Mouse (Mus musculus): Measurements from ENCODE around the gene Gm8332. TPM values are rescaled to one million over a fixed set of nuclear protein-coding genes. Genes with fewer than 3 reads are reported as not detected.
"Not testable (repeated sequence)": the region's sequence is repeated elsewhere in the genome, so short reads cannot be mapped to it uniquely, and the experiment has no call there.

Gene Gm8332
- not detected in 2 replicates for polyA plus RNA-seq (2012; rRNA removed)

DNA sequence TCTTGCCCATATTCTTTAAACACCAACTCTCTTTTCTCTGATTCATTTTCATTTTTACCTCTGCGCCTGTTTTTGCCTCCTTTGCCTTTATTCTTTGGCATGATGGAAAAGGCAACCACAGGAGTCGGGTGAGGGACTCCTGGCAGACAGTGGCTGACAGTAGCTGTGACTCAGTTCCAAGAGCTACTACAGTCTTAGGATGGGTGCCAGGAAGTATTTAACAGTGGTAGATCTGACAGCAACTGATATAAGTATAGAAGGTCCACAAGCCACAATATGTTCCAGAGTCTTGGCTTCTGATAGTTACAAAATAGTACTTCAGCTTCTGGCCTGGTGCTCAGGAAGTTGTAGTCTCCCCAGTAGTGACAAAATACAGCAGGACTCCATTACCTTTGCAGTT lies at the start of gene Gm8332:
Gene Gm8332, minus strand, starts transcription at position 101 of the 400 bp plus-strand sequence.
- WGBS = 66% methylated on average over 1 of the region's 2 CpGs
- H3K27me3 ChIP-seq (ENCODE audit: control insufficient read depth, insufficient read depth, low read length); DNase-seq (ENCODE audit: low read depth in 1 of 2, low spot score in 2 of 2); H3K27ac ChIP-seq (ENCODE audit: insufficient read depth, low read length); H3K4me1 ChIP-seq (ENCODE audit: control insufficient read depth, insufficient read depth, insufficient read length); H3K4me3 ChIP-seq (ENCODE audit: extremely low read depth, insufficient read depth, insufficient read length); H3K36me3 ChIP-seq (ENCODE audit: control insufficient read depth, insufficient read depth, low read length): not testable (repeated sequence)

DNA sequence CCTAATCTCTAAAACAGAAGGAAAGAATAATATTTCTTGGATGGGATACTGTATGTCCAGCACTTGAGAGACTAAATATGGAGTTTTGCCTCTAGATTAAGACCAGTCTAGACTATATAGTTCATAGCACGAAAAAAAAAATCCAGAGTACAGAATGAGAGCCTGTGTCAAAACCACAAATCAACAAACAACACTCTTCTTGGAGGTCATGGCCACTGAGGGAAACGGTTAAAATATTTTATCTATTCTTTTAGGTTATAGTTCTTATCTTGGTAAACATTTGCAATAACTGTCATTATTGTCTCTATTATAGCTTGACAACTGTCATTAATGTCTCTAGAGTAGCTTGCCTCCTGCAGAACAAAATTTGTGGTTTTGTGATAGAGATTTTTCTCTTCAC lies 47.3 kb upstream of the Gm8332 start:
- not testable (repeated sequence) for H3K27me3 ChIP-seq (ENCODE audit: control insufficient read depth, insufficient read depth, low read length); DNase-seq (ENCODE audit: low read depth in 1 of 2, low spot score in 2 of 2); H3K36me3 ChIP-seq (ENCODE audit: control insufficient read depth, insufficient read depth, low read length); H3K27ac ChIP-seq (ENCODE audit: insufficient read depth, low read length); H3K4me3 ChIP-seq (ENCODE audit: extremely low read depth, insufficient read depth, insufficient read length); H3K4me1 ChIP-seq (ENCODE audit: control insufficient read depth, insufficient read depth, insufficient read length)
- WGBS = 55% methylated on average over 2 of the region's 2 CpGs

DNA sequence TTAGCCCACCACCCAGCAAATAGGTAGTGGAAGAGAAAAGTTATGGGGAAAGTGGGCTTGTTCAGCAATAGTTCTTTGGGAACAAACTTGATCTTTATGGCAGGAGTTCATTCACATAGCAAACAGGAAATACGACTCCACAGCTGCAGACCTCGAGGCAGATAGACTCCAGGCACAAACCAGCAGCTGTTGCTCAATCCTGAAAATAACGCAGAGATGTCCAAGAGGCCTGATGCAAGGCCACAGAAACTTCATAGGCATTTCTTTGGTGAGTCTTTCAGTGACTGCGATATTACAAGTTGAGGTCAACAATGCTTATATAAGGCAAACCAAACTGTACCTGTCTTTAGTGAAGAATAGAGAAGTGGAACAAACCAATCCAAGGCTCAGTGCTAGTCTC lies 43.2 kb upstream of the Gm8332 start:
- not testable (repeated sequence) for H3K4me3 ChIP-seq (ENCODE audit: extremely low read depth, insufficient read depth, insufficient read length); H3K36me3 ChIP-seq (ENCODE audit: control insufficient read depth, insufficient read depth, low read length); DNase-seq (ENCODE audit: low read depth in 1 of 2, low spot score in 2 of 2); H3K4me1 ChIP-seq (ENCODE audit: control insufficient read depth, insufficient read depth, insufficient read length); H3K27me3 ChIP-seq (ENCODE audit: control insufficient read depth, insufficient read depth, low read length); H3K27ac ChIP-seq (ENCODE audit: insufficient read depth, low read length)
- 61% methylated on average over 4 of the region's 4 CpGs for WGBS

GRCm38 (mm10) chr12:88285224-88285623 lies 35.3 kb upstream of the Gm8332 start:
- not testable (repeated sequence) for H3K4me1 ChIP-seq (ENCODE audit: control insufficient read depth, insufficient read depth, insufficient read length); H3K27me3 ChIP-seq (ENCODE audit: control insufficient read depth, insufficient read depth, low read length); H3K4me3 ChIP-seq (ENCODE audit: extremely low read depth, insufficient read depth, insufficient read length); H3K36me3 ChIP-seq (ENCODE audit: control insufficient read depth, insufficient read depth, low read length); H3K27ac ChIP-seq (ENCODE audit: insufficient read depth, low read length); DNase-seq (ENCODE audit: low read depth in 1 of 2, low spot score in 2 of 2)
- 82% methylated on average over 5 of the region's 5 CpGs for WGBS

- H3K4me1 ChIP-seq (ENCODE audit: control insufficient read depth, insufficient read depth, insufficient read length); H3K27ac ChIP-seq (ENCODE audit: insufficient read depth, low read length); H3K36me3 ChIP-seq (ENCODE audit: control insufficient read depth, insufficient read depth, low read length); DNase-seq (ENCODE audit: low read depth in 1 of 2, low spot score in 2 of 2); H3K4me3 ChIP-seq (ENCODE audit: extremely low read depth, insufficient read depth, insufficient read length); H3K27me3 ChIP-seq (ENCODE audit: control insufficient read depth, insufficient read depth, low read length): not testable (repeated sequence)
- WGBS = 82% methylated on average over 5 of the region's 5 CpGs
Observed at GRCm38 (mm10) chr12:88274400-88274799, 24.5 kb upstream of the Gm8332 start, which contains the start of gene Gm5662. Gm5662 (minus strand) TSS chr12:88274500.

DNA sequence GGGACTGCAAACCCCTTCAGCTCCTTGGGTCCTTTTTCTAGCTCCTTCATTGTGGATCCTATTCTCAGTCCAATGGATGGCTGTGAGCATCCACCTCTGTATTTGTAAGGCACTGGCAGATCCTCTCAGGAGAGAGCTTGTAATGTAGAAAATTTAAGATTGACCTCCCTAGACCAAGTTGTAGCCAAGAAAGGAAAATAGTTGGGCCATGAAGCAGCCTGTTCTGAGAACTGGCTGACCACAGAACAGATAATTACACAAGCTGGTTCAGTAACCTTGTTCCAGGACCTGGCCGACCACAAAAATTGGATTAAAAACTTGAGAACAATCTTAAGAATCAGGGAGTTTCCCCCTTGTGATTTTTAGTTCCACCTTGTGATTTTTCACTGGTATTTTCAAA lies 7.3 kb upstream of the Gm8332 start:
- H3K27ac ChIP-seq (ENCODE audit: insufficient read depth, low read length) = no peak overlapping the region
- no peak for DNase-seq (ENCODE audit: low read depth in 1 of 2, low spot score in 2 of 2)
- no peak overlapping the region for H3K4me3 ChIP-seq (ENCODE audit: extremely low read depth, insufficient read depth, insufficient read length)
- no peak for TF ChIP-seq CTCF (IDR thresholded peaks at IDR 0.05; ENCODE audit: extremely low read depth, insufficient read depth, insufficient read length, insufficient replicate concordance)
- no peak for TF ChIP-seq POLR2A (IDR thresholded peaks at IDR 0.05; ENCODE audit: low read depth, low read length)
- H3K36me3 ChIP-seq (ENCODE audit: control insufficient read depth, insufficient read depth, low read length) = no peaks in the 10 kb centered on the region
- H3K27me3 ChIP-seq (ENCODE audit: control insufficient read depth, insufficient read depth, low read length) = no peaks in the 10 kb centered on the region
- 56% methylated on average over 1 of the region's 1 CpGs for WGBS
- H3K4me1 ChIP-seq (ENCODE audit: control insufficient read depth, insufficient read depth, insufficient read length) = no peaks in the 10 kb centered on the region

DNA sequence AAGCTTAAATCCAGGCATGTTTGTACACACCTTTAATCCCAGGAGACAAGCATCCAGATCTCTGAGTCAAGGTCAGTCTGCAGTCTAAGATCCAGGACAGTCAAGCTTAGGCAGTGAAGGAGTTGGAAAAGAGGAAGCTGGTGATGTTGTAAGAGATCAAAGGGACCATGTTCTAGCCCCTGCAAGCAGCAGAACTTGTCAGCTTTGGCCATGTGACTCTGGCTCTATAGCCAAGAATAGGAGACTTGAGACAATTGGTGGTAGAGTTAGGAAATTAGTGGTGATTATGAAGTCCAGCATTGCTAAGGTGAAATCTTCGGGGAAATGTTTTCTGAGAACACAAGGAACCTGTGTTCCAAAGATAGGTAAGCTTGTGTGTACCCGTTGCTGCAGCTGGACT lies 6.0 kb upstream of the Gm8332 start:
- not testable (repeated sequence) for H3K4me3 ChIP-seq (ENCODE audit: extremely low read depth, insufficient read depth, insufficient read length); H3K27me3 ChIP-seq (ENCODE audit: control insufficient read depth, insufficient read depth, low read length); H3K4me1 ChIP-seq (ENCODE audit: control insufficient read depth, insufficient read depth, insufficient read length); H3K36me3 ChIP-seq (ENCODE audit: control insufficient read depth, insufficient read depth, low read length); H3K27ac ChIP-seq (ENCODE audit: insufficient read depth, low read length); DNase-seq (ENCODE audit: low read depth in 1 of 2, low spot score in 2 of 2)
- WGBS = 63% methylated on average over 2 of the region's 2 CpGs

- DNase-seq (ENCODE audit: low read depth in 1 of 2, low spot score in 2 of 2); H3K36me3 ChIP-seq (ENCODE audit: control insufficient read depth, insufficient read depth, low read length); H3K4me3 ChIP-seq (ENCODE audit: extremely low read depth, insufficient read depth, insufficient read length); H3K27me3 ChIP-seq (ENCODE audit: control insufficient read depth, insufficient read depth, low read length); H3K27ac ChIP-seq (ENCODE audit: insufficient read depth, low read length); H3K4me1 ChIP-seq (ENCODE audit: control insufficient read depth, insufficient read depth, insufficient read length): not testable (repeated sequence)
Observed at GRCm38 (mm10) chr12:88245786-88246185, 4.1 kb downstream of the Gm8332 start.

DNA sequence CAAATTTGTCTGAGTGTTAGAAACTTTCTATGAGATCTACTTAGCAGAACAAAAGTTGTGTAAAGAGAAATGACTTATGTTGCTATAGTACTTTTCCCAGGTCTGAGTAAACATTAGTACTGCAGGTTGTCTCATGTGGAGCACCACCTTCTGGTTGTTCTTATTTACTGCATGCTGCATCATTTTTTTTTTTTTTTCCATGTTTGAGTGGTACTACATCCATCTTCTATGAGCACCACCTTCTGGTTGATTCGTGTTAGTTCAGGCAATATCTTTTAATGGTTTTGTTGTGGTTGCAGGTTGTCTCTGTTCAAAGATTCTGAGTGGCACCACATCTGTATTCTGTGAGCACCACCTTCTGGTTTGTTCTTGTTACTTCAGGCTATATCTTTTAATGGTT lies 7.0 kb downstream of the Gm8332 start:
- WGBS = 65% methylated on average over 1 of the region's 1 CpGs
- not testable (repeated sequence) for H3K27me3 ChIP-seq (ENCODE audit: control insufficient read depth, insufficient read depth, low read length); H3K36me3 ChIP-seq (ENCODE audit: control insufficient read depth, insufficient read depth, low read length); H3K4me1 ChIP-seq (ENCODE audit: control insufficient read depth, insufficient read depth, insufficient read length); DNase-seq (ENCODE audit: low read depth in 1 of 2, low spot score in 2 of 2); H3K27ac ChIP-seq (ENCODE audit: insufficient read depth, low read length); H3K4me3 ChIP-seq (ENCODE audit: extremely low read depth, insufficient read depth, insufficient read length)

All from spleen, adult 2 months (tissue).